Mouse (Mus musculus) limb, embryonic 14.5 days (tissue): Measurements from ENCODE around the gene Hyal2. TPM values are rescaled to one million over a fixed set of nuclear protein-coding genes. Genes with fewer than 3 reads are reported as not detected.

Source experiments
- ATAC-seq: fragments of 200-750 bp; cut with Nextera tagmentation; 2 replicates; pipeline ENCODE4 v1.8.0; 2017; ENCODE audit warnings: low read depth, moderate number of reproducible peaks, moderate TSS enrichment; ENCODE audit not compliant: low FRiP score
- DNase-seq: peaks from one replicate; pipeline ENCODE4 v3.0.0-alpha.2; 2015; ENCODE audit warnings: low spot score
- H3K27ac ChIP-seq: fragments of 300-500 bp; sonication (generic); replicated peaks from 2 replicates; pipeline ENCODE4 v1.5.1; 2014; ENCODE audit warnings: low read depth, mild to moderate bottlenecking, low read length, moderate library complexity, mixed read lengths
- H3K27me3 ChIP-seq: fragments of 300-500 bp; sonication (generic); 2 replicates; pipeline ENCODE4 v1.6.1; 2014; ENCODE audit warnings: low read length, mixed read lengths; ENCODE audit not compliant: control insufficient read depth, insufficient read depth
- H3K36me3 ChIP-seq: fragments of 300-500 bp; sonication (generic); 2 replicates; pipeline ENCODE4 v1.6.1; 2014; ENCODE audit warnings: mild to moderate bottlenecking, low read length, moderate library complexity, mixed read lengths; ENCODE audit not compliant: control insufficient read depth, insufficient read depth
- H3K4me1 ChIP-seq: fragments of 300-500 bp; sonication (generic); 2 replicates; pipeline ENCODE4 v1.6.1; 2014; ENCODE audit warnings: antibody characterized with exemption, low read length, mixed read lengths; ENCODE audit not compliant: control insufficient read depth, insufficient read depth
- H3K4me2 ChIP-seq: fragments of 300-500 bp; sonication (generic); replicated peaks from 2 replicates; pipeline ENCODE4 v1.6.1; 2014; ENCODE audit warnings: low read depth, mild to moderate bottlenecking, low read length, moderate library complexity; ENCODE audit not compliant: severe bottlenecking
- H3K4me3 ChIP-seq: fragments of 300-500 bp; sonication (generic); replicated peaks from 2 replicates; pipeline ENCODE4 v1.5.1; 2014; ENCODE audit warnings: low read length
- H3K9ac ChIP-seq: fragments of 300-500 bp; sonication (generic); 2 replicates; pipeline ENCODE4 v1.6.1; 2014; ENCODE audit warnings: mild to moderate bottlenecking, low read depth, low read length, moderate library complexity; ENCODE audit not compliant: severe bottlenecking
- H3K9me3 ChIP-seq: fragments of 300-500 bp; sonication (generic); 2 replicates; pipeline ENCODE4 v1.6.1; 2016; ENCODE audit warnings: low read length; ENCODE audit not compliant: control insufficient read depth
- POLR2A ChIP-seq: fragments of 200-500 bp; IDR thresholded peaks from 2 replicates; pipeline ENCODE4 v1.8.0; 2012; ENCODE audit warnings: inconsistent platforms, mild to moderate bottlenecking, moderate library complexity, borderline replicate concordance; ENCODE audit not compliant: insufficient read depth, insufficient read length; ENCODE audit errors: extremely low read depth
- WGBS: fragments of 180-500 bp; shearing (Covaris S2); extraction: QIAGEN DNeasy Blood & Tissue Kit; methylation state at CpG from one replicate; pipeline ENCODE4 v1.1.7; 2014; 5-methylcytosine and 5-hydroxymethylcytosine counted together
- polyA plus RNA-seq, 2 experiments: library from polyadenylated mRNA; depleted of rRNA in 1 of 2; stranded (reverse) in 1 of 2; unstranded in 1 of 2; fragments of >200 nt; fragmentation: Nextera tagmentation in 1 of 2; extraction: Ambion mirVana in 1 of 2; gene quantifications; 2 replicates each; pipeline versions ENCODE4 v1.2.1 to v1.2.3; 2012 to 2014

The Hyal2 gene
- polyA plus RNA-seq, 2 experiments: 68.0 to 123 TPM

DNA sequence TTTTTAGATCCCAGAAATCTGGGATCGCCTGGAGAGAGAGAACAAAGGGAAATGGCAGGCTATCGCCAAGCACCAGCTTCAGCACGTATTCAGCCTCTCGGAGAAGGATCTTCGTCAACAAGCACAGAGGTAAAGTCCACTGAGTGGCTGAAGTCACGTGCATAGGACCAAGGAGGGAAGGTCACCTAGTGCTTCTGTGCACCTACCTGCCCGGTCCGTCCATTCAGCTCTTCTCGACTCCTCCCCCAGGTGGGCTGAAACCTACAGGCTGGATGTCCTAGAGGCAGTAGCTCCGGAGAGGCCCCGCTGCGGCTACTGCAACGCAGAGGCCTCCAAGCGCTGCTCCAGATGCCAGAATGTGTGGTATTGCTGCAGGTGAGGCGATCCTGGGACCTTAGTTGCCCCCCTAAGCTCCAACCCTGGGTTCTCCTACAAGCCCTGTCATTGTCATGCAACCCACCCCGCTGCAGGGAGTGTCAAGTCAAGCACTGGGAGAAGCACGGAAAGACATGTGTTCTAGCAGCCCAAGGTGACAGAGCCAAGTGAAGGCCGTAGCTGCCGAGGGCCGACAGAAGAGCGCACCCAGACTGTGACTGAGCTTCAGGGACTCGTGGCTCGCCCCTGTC is 17.1 kb upstream of the Hyal2 start:
- peaks cover 48% of the 10 kb centered on the region for H3K4me1 ChIP-seq
- H3K27ac ChIP-seq: peak overlapping the region; percentile 85

DNA sequence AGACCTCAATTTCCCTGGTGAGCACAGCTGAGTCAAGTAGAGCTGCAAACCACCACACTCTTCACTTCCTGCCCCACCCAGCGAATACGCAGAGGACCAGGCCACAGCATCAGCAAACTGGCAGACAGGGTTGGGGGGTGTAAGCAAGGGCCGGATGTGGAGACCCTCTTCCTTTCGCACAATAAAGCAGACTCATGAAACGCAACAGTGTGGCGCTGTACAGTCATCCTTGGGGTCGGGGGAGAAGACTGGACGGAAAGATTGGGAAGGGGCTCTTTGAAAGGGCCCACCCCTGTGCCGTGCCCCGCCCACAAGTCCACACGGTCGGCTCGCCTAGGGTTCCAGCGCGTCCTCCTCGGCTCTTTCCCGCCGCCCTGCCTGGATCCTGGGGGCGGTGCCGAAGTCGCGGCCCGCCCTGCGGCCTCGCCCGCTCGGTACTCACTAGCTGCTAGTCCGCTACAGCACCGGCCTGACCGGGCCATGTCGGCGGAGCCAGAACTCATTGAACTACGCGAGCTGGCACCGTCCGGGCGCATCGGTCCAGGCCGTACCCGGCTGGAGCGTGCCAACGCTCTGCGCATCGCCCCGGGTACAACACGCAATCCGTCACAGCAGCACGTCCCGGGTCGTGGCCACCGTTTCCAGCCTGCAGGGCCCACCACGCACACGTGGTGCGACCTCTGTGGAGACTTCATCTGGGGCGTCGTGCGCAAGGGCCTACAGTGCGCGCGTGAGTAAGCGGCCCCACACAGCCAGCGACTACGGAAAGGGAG is 16.4 kb upstream of the Hyal2 start, which contains the start of gene Rassf1:
Rassf1 (plus strand) TSS at position 439 of the 773 bp plus-strand sequence.
- WGBS: under 1% methylated on average over 55 of the region's 63 CpGs
- Histone ChIP-seq H3K4me3 (peak within 1 kb of the TSS; percentile 85), H3K27ac (peak within 1 kb of the TSS; percentile 85), H3K9me3 (no peaks in the 10 kb centered on the region), H3K4me2 (peak within 1 kb of the TSS; percentile 98), H3K36me3 (peaks cover 4% of the 10 kb centered on the region; the same call in 1 of the 2 replicates), H3K4me1 (peaks cover 52% of the 10 kb centered on the region), H3K9ac (peak within 1 kb of the TSS; percentile 69), H3K27me3 (no peaks in the 10 kb centered on the region)
- TF ChIP-seq POLR2A: peak; percentile 52; the same call in 1 of the 2 replicates
- ATAC-seq: peak; percentile 58
- peak; percentile 83 for DNase-seq

More for the DNA sequence above, 17.1 kb upstream of the Hyal2 start:
- DNase-seq: no peak
- no peaks in the 10 kb centered on the region for H3K36me3 ChIP-seq
- peak overlapping the region; percentile 98 for H3K4me2 ChIP-seq
- peak overlapping the region; percentile 85 for H3K4me3 ChIP-seq
- no peaks in the 10 kb centered on the region for H3K27me3 ChIP-seq
- H3K9me3 ChIP-seq: no peaks in the 10 kb centered on the region
- no peak for TF ChIP-seq POLR2A
- 27% methylated on average over 23 of the region's 23 CpGs for WGBS
- H3K9ac ChIP-seq: peak overlapping the region; percentile 69
- no peak for ATAC-seq

DNA sequence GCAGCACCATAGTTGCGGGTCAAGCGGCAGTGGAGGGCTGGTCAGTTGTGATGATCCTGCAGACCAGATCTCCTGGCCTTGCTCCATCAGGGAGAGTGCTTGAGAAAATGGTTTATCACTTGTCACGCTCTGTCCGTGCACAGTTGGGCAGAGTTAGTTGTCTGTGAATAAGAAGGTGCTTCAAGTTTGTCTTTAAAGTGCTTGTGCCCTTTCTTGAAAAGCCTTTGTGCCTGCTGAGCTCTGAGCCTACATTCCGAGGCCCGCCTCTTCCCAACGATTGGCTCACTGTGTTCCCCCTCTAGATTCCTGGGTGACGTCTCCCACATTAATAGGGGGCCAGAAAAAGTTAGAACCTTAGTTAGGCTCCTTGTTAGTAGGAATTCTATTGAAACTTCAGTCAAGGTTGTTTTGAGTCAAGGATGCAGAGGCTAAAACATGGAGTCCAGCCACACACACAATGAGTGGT is 15.8 kb upstream of the Hyal2 start:
- Histone ChIP-seq H3K4me1 (peaks cover 52% of the 10 kb centered on the region), H3K4me2 (peak overlapping the region; percentile 98), H3K36me3 (peaks cover 10% of the 10 kb centered on the region), H3K4me3 (peak overlapping the region; percentile 85), H3K9me3 (no peaks in the 10 kb centered on the region), H3K27ac (peak overlapping the region; percentile 85), H3K9ac (peak overlapping the region; percentile 69), H3K27me3 (no peaks in the 10 kb centered on the region)
- TF ChIP-seq POLR2A: no peak
- 7% methylated on average over 8 of the region's 8 CpGs for WGBS
- DNase-seq (peak; percentile 64), ATAC-seq (no peak)

DNA sequence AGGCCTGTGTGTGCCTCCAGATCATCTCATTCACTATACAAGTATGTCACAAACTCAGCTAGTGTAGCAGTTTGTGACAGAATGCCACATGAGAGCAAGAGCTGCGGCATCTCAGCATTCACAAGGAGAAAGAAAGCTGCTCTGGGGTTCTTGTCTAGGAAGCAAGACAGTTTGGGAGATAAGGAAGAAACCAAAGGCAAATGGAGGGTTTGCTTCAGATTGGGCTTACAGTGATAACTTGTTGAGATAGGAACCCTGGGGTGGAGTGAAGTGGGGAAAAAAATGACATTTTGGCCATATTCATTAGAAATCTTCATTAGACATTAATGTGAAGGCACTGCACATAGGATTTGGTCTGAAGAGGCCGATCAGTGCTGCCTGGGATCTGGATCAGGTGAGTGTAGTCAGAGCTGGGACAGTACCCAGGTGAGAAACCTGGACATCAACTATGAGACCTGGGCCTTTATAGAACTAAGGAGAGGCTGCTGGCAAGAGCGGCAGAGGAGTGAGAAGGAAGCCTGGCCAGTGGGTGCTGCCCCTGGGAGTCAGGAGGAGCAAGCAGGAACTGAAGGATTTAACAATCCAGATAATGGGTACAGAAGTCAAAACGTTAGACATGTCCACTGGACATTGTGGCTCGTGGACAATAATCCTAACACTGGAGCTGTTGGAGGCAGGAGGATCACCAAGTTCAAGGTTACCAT is 14.9 kb upstream of the Hyal2 start:
- no peaks in the 10 kb centered on the region for H3K27me3 ChIP-seq
- WGBS: 67% methylated on average over 5 of the region's 5 CpGs
- peak overlapping the region; percentile 85; the same call in 1 of the 2 replicates for H3K27ac ChIP-seq
- H3K9ac ChIP-seq: peak overlapping the region; percentile 60; the same call in 1 of the 2 replicates
- H3K4me3 ChIP-seq: peak overlapping the region; percentile 85
- ATAC-seq (no peak), DNase-seq (no peak)
- no peaks in the 10 kb centered on the region for H3K9me3 ChIP-seq
- peaks cover 20% of the 10 kb centered on the region for H3K36me3 ChIP-seq
- no peak for TF ChIP-seq POLR2A
- peak overlapping the region; percentile 98 for H3K4me2 ChIP-seq
- H3K4me1 ChIP-seq: peaks cover 44% of the 10 kb centered on the region

DNA sequence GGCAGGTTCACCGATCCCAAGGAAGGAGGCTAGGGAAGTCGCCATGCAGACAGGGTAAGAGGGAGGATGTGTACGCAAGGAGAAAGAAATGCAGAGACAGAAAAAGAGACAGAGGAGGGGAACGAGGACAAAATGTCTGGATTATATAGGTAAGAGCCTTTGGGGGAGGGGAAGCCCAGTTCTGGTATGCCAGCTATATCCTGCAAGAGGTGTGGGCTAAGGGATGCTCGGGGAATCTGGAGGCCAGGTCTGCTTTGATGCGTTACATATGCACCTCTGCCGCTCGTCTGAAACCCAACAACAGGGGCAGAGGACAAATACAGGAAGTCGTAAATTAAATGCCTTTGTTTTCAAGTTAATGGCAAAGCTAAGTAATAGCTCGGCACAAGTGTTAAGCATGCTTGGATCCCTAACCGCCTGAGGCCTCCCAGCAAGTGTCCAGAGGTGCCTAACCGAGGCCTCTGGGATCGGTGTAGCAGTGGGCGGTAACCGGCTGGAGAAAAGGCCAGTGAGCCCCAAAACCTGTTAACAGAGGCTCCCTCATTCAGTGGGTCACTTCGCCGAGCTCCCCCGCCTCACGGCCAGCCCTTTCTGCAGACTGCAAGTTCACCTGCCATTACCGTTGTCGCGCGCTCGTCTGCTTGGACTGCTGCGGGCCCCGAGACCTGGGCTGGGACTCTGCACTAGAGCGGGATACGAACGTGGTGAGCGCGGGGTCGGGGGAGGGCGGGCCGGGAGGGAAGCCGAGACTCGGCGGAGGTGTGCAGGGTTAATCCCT is 14.0 kb upstream of the Hyal2 start:
- ATAC-seq: peak; percentile 18
- WGBS: 7% methylated on average over 37 of the region's 37 CpGs
- peak overlapping the region; percentile 79 for H3K27ac ChIP-seq
- H3K36me3 ChIP-seq: peaks cover 29% of the 10 kb centered on the region
- no peak for DNase-seq
- peak overlapping the region; percentile 85 for H3K4me3 ChIP-seq
- peak overlapping the region; percentile 98 for H3K4me2 ChIP-seq
- H3K9ac ChIP-seq: peak overlapping the region; percentile 60
- H3K4me1 ChIP-seq: peaks cover 44% of the 10 kb centered on the region
- TF ChIP-seq POLR2A: no peak
- H3K27me3 ChIP-seq: no peaks in the 10 kb centered on the region
- H3K9me3 ChIP-seq: no peaks in the 10 kb centered on the region
